Mouse (Mus musculus): ENCODE data around the gene Fgf3. TPM values are rescaled to one million over a fixed set of nuclear protein-coding genes. Genes with fewer than 3 reads are reported as not detected.

Fgf3 gene
- total and polyA plus RNA-seq, 2 experiments from 2014 or later = 1.9 to 6.1 TPM

DNA sequence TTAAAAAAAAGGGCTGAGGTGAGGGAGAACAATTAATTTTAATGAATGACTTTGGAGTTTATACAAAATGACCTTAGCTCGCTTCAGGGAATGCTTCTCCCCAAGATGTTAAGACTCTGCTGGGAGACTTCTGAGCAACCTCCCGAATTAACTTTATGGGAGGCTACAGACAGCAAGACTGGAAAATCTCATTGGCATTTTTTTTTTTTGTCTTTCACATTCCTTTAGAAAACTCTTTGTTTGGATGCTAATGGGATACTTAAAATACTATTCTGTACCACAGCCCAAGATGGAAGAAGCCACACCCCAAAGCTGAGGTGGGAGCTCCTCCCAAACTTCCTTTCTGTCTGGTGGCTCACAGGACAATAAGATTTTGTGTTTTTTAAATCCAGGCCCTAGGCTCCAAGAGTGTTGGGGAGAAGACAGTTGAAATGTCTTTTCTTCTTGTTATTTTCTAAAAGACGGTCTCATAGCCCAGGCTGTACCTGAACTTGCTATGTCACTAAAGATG lies 26.3 kb downstream of the Fgf3 start:
- Histone ChIP-seq H3K36me3 (ENCODE audit: insufficient read depth) (no peaks in the 10 kb centered on the region), H3K4me3 (ENCODE audit: low read depth, low read length) (no peak overlapping the region), H3K9me3 (ENCODE audit: low read length) (no peaks in the 10 kb centered on the region), H3K4me2 (ENCODE audit: low read depth) (no peak overlapping the region), H3K27ac (ENCODE audit: low read depth, low read length) (no peak overlapping the region), H3K4me1 (ENCODE audit: insufficient read depth) (no peaks in the 10 kb centered on the region), H3K27me3 (ENCODE audit: insufficient read depth, low read length) (peaks cover 55% of the 10 kb centered on the region), H3K9ac (no peak overlapping the region)
- 38% methylated on average over 3 of the region's 3 CpGs for whole genome bisulfite sequencing
- DNase-seq (no peak), ATAC-seq (no peak)
- TF ChIP-seq CTCF (IDR thresholded peaks at IDR 0.05; ENCODE audit: low read depth) = no peak

DNA sequence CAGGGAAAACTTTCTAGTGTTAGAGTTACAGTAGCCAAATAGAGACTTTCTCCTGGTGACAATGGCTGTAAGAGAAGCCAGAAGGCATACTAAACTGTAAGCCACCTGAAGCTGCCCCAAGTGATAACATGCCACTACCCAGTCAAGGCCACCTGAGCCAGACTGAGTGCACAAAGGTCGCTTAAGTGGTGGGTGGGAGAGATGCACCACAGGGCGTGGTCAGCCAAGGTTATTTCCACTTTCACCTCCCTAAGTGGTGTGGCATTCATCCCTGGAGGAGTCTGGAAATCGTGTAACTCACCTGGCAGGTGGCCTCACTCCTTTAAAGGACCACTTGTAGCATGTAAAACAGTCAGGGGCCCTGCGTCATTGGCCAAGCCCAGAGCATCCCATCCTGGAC lies 29.3 kb downstream of the Fgf3 start:
- no peak for DNase-seq
- H3K9ac ChIP-seq = no peak overlapping the region
- H3K9me3 ChIP-seq (ENCODE audit: low read length) = no peaks in the 10 kb centered on the region
- no peaks in the 10 kb centered on the region for H3K36me3 ChIP-seq (ENCODE audit: insufficient read depth)
- no peak overlapping the region for H3K4me3 ChIP-seq (ENCODE audit: low read depth, low read length)
- WGBS = 68% methylated on average over 4 of the region's 4 CpGs
- no peak overlapping the region for H3K4me2 ChIP-seq (ENCODE audit: low read depth)
- no peaks in the 10 kb centered on the region for H3K4me1 ChIP-seq (ENCODE audit: insufficient read depth)
- no peak overlapping the region for H3K27ac ChIP-seq (ENCODE audit: low read depth, low read length)
- no peak for TF ChIP-seq CTCF (IDR thresholded peaks at IDR 0.05; ENCODE audit: low read depth)
- no peak for ATAC-seq
- H3K27me3 ChIP-seq (ENCODE audit: insufficient read depth, low read length) = peaks cover 34% of the 10 kb centered on the region

DNA sequence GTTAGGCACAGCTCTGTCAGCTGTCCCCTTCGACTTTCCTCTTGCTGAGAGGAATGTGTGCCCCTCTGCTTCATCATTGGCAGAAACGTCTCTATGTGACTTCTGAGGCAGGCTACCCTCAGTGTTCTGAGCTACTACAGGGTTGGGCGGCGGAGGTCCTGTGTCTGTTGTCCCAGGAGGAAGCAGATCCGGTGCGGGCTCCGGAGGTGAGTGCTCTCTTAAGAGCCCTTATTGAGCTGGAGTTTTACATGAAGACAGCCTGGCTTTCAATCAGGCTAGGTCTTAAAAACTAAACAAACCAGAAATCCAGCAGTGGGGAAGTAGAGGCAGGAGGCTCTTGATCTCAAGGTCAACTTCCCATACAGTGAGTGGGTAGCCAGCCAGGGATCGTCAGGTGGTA lies 29.7 kb downstream of the Fgf3 start:
- ATAC-seq = no peak

DNA sequence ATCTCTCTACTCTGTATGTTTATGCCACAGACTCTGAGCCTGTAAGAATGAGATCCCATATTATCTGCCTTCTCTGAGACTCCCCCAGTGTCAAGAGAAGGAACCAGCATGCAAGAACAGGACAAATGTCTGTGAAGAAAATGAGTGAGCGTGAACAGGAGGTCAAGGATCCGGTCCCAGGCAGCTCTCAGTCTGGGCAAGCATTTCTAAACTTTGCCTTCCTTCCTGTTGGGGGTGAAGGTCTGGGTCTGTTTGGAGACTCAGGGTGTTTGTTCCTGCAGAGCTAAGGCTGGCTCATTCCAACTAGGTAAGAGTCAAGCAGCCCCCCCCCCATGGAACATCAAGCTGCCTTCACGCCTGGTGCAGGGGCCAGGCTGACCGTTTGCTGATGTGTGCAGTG lies 34.5 kb downstream of the Fgf3 start:
- no peak overlapping the region for H3K27ac ChIP-seq (ENCODE audit: low read depth, low read length)
- no peaks in the 10 kb centered on the region for H3K9me3 ChIP-seq (ENCODE audit: low read length)
- H3K4me1 ChIP-seq (ENCODE audit: insufficient read depth) = no peaks in the 10 kb centered on the region
- H3K27me3 ChIP-seq (ENCODE audit: insufficient read depth, low read length) = no peaks in the 10 kb centered on the region
- 76% methylated on average over 4 of the region's 4 CpGs for WGBS
- H3K36me3 ChIP-seq (ENCODE audit: insufficient read depth) = no peaks in the 10 kb centered on the region
- H3K9ac ChIP-seq = no peak overlapping the region
- no peak overlapping the region for H3K4me2 ChIP-seq (ENCODE audit: low read depth)
- DNase-seq (no peak), ATAC-seq (no peak)
- no peak for TF ChIP-seq CTCF (IDR thresholded peaks at IDR 0.05; ENCODE audit: low read depth)
- no peak overlapping the region for H3K4me3 ChIP-seq (ENCODE audit: low read depth, low read length)

More for the DNA sequence above, 29.7 kb downstream of the Fgf3 start:
- no peak overlapping the region for H3K4me3 ChIP-seq (ENCODE audit: low read depth, low read length)
- no peak overlapping the region for H3K4me2 ChIP-seq (ENCODE audit: low read depth)
- no peaks in the 10 kb centered on the region for H3K4me1 ChIP-seq (ENCODE audit: insufficient read depth)
- H3K9ac ChIP-seq = no peak overlapping the region
- WGBS = 84% methylated on average over 8 of the region's 8 CpGs
- H3K27me3 ChIP-seq (ENCODE audit: insufficient read depth, low read length) = peaks cover 30% of the 10 kb centered on the region
- DNase-seq = no peak
- no peak overlapping the region for H3K27ac ChIP-seq (ENCODE audit: low read depth, low read length)
- H3K9me3 ChIP-seq (ENCODE audit: low read length) = no peaks in the 10 kb centered on the region
- no peak for TF ChIP-seq CTCF (IDR thresholded peaks at IDR 0.05; ENCODE audit: low read depth)
- no peaks in the 10 kb centered on the region for H3K36me3 ChIP-seq (ENCODE audit: insufficient read depth)

DNA sequence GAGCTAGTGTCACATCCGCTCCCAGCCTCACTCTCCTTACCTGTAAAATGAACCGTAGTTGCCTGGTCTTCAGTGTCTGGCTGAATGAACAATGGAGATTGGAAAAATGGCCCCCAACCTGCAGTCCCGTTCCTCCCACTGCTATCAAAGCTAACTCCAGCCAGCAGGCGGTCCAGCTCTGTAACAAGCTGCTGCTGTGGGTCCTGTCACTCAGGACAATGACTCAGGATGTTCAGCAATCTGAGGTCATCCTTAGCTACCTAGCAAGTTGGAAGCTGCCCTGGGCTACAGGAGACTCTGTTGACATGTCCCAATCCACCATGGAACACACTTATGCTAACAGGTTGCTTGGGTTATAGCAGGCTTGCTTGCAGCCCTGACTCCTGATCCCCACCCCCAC lies 35.3 kb downstream of the Fgf3 start:
- H3K27ac ChIP-seq (ENCODE audit: low read depth, low read length) = no peak overlapping the region
- no peaks in the 10 kb centered on the region for H3K27me3 ChIP-seq (ENCODE audit: insufficient read depth, low read length)
- ATAC-seq (no peak), DNase-seq (no peak)
- H3K9me3 ChIP-seq (ENCODE audit: low read length) = no peaks in the 10 kb centered on the region
- TF ChIP-seq CTCF (IDR thresholded peaks at IDR 0.05; ENCODE audit: low read depth) = no peak
- H3K36me3 ChIP-seq (ENCODE audit: insufficient read depth) = no peaks in the 10 kb centered on the region
- H3K4me1 ChIP-seq (ENCODE audit: insufficient read depth) = no peaks in the 10 kb centered on the region
- H3K9ac ChIP-seq = no peak overlapping the region
- WGBS = 66% methylated on average over 4 of the region's 4 CpGs
- no peak overlapping the region for H3K4me3 ChIP-seq (ENCODE audit: low read depth, low read length)
- no peak overlapping the region for H3K4me2 ChIP-seq (ENCODE audit: low read depth)

DNA sequence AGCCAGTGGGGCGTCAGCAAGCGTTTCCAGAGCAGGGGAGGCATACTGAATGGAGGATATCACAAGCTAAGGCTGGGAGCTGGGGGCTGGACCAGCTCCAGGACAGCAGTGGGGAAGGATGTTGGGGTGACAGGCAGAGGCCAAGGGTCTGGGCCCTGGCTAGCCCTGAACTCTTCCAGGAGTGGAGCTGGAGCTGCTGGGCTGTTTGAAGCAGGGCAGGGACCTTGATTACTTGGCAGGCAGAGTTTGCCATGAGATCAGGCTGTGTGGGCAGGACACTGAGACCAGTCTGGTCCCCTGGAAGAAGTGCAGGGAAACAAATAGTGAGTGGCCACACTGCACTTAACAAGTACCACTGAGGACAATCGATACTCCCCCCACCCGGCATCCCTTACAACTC lies 36.3 kb downstream of the Fgf3 start:
- Histone ChIP-seq H3K27ac (ENCODE audit: low read depth, low read length) (no peak overlapping the region), H3K4me1 (ENCODE audit: insufficient read depth) (no peaks in the 10 kb centered on the region), H3K4me2 (ENCODE audit: low read depth) (no peak overlapping the region), H3K9ac (no peak overlapping the region), H3K4me3 (ENCODE audit: low read depth, low read length) (no peak overlapping the region), H3K9me3 (ENCODE audit: low read length) (no peaks in the 10 kb centered on the region), H3K27me3 (ENCODE audit: insufficient read depth, low read length) (no peaks in the 10 kb centered on the region), H3K36me3 (ENCODE audit: insufficient read depth) (no peaks in the 10 kb centered on the region)
- DNase-seq (no peak), ATAC-seq (no peak)
- no peak for TF ChIP-seq CTCF (IDR thresholded peaks at IDR 0.05; ENCODE audit: low read depth)
- 68% methylated on average over 4 of the region's 4 CpGs for WGBS

DNA sequence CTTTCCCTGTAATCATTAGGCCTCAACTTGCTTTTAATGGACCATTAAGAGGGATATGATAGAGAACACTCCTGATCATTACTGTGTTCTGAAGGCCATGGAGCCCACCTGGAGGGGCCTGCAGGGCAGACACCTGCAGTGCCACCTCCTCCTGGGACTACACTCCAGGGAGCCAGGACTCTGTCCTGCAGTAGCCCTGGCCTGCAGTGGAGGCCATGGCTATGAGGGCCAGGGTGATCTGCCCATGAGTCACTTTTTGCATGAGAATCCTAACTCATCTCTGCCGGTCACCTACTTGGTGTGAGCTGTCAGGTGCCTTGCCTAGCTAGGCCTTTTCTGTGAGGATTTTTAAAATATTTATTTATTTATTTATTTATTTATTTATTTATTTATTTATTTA lies 40.5 kb downstream of the Fgf3 start:
- TF ChIP-seq CTCF (IDR thresholded peaks at IDR 0.05; ENCODE audit: low read depth) = no peak
- no peaks in the 10 kb centered on the region for H3K27me3 ChIP-seq (ENCODE audit: insufficient read depth, low read length)
- H3K9ac ChIP-seq = no peak overlapping the region
- no peak for ATAC-seq
- H3K9me3 ChIP-seq (ENCODE audit: low read length) = no peaks in the 10 kb centered on the region
- no peak overlapping the region for H3K4me3 ChIP-seq (ENCODE audit: low read depth, low read length)
- no peak overlapping the region for H3K4me2 ChIP-seq (ENCODE audit: low read depth)
- DNase-seq = no peak
- H3K27ac ChIP-seq (ENCODE audit: low read depth, low read length) = no peak overlapping the region
- WGBS = 97% methylated on average over 1 of the region's 1 CpGs
- H3K4me1 ChIP-seq (ENCODE audit: insufficient read depth) = no peaks in the 10 kb centered on the region
- H3K36me3 ChIP-seq (ENCODE audit: insufficient read depth) = no peaks in the 10 kb centered on the region

DNA sequence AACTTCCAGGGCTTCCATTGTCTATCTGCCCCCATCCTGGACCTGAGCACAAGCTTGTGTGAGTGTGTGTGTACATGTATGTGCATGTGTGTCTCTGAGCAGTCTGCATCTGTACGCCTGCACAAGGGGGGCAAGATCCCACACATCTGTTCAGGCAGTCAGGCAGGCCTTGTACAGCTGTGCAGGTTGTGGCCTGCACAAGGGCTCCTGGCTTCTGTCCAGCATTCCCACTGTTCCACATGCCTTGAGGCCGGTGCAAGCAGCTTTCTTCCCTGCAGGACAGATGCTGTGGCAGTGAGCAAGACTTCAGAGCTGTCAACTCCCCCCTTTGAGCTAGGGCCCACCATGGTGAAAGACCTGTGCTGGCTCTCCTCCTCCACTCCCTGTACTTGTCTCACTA lies 45.2 kb downstream of the Fgf3 start:
- 34% methylated on average over 2 of the region's 2 CpGs for WGBS

More for the DNA sequence above, 45.2 kb downstream of the Fgf3 start:
- H3K4me1 ChIP-seq (ENCODE audit: insufficient read depth) = no peaks in the 10 kb centered on the region
- TF ChIP-seq CTCF (IDR thresholded peaks at IDR 0.05; ENCODE audit: low read depth) = no peak
- no peak overlapping the region for H3K9ac ChIP-seq
- H3K36me3 ChIP-seq (ENCODE audit: insufficient read depth) = no peaks in the 10 kb centered on the region
- DNase-seq (no peak), ATAC-seq (no peak)
- H3K27ac ChIP-seq (ENCODE audit: low read depth, low read length) = no peak overlapping the region
- H3K27me3 ChIP-seq (ENCODE audit: insufficient read depth, low read length) = no peaks in the 10 kb centered on the region
- H3K4me2 ChIP-seq (ENCODE audit: low read depth) = no peak overlapping the region
- H3K9me3 ChIP-seq (ENCODE audit: low read length) = no peaks in the 10 kb centered on the region
- no peak overlapping the region for H3K4me3 ChIP-seq (ENCODE audit: low read depth, low read length)

Measured in forebrain, postnatal 0 days (tissue).